Mouse (Mus musculus) left cerebral cortex, postnatal 14 days (tissue): ENCODE measurements at regions not wholly inside any gene's neighbourhood (a gene's known extent, or its start where the extent isn't known, plus 50 kb on each side); places are given as distances from the start of the nearest gene placed in this dataset.

Experiments used
- DNase-seq, 2 experiments: peaks; one replicate each; pipeline ENCODE4 v3.0.0; 2021 to 2022; ENCODE audit warnings: low spot score in 2 of 2, mixed read lengths in 1 of 2
- intact Hi-C: fragments of 180-260 bp; cut with DNase I; formaldehyde crosslinking; loops from one replicate; pipeline ENCODE4 v1.15.1; 2025

DNA sequence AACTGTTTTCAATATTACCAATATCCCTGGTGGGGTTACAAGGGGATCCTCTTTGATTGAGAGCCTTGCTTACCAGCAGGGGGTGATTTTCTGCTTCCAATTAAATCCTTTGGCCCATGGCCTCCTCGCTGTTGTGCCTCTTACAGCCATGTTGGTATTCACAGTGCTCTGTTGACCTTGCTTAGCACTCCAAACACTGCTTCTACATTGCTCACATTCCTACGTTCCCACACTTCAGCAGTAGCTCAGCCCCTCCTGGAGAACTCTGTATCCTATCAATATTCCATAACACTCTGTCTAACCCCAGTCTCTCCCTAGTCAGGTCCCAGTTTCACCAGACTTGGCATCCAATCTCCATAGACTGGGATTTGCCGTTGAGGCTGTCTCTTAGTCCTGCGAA is 169.1 kb downstream of the Tmx1 start:
- no peak for DNase-seq
- intact Hi-C loops = loop anchor here (5.0 to 10.0 kb wide), 2 partner anchors 125 to 203 kb away; partner anchors contain the start of gene Frmd6

DNA sequence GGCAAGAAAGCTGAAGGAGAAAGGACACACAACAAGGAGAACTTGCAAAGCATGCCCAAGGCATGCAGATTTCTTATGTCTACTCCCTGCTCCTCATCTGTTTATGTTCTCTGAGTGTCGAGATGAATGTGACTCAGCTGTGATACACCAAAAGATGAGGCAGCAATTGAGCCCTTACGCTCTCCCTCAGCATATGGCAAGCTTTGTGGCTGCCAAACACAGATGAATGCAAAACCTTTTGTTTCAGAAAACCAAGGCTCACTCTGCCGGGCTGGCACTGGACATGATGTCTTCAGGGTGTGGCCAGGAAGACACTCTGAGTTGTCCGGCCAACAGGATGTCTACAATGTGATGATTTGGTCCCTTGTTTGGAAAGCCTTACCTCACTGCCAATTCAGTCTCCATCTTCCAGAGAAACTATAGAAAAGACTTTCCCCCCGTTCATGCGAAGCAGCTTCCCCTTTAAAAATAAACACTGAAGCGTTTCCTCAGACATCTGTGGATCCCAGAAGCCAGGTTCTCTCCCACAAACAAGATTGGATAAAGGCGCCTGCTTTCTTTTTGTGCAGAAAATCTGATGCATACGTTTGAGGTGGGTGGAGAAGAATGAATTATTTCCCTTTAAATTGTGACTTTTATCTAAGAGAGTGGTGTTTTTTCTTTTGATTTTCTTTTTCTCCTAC is 171.5 kb downstream of the Tmx1 start:
- intact Hi-C loops = loop anchor here (5.0 to 10.0 kb wide), 2 partner anchors 127 to 200 kb away; partner anchors contain the start of gene Frmd6

DNA sequence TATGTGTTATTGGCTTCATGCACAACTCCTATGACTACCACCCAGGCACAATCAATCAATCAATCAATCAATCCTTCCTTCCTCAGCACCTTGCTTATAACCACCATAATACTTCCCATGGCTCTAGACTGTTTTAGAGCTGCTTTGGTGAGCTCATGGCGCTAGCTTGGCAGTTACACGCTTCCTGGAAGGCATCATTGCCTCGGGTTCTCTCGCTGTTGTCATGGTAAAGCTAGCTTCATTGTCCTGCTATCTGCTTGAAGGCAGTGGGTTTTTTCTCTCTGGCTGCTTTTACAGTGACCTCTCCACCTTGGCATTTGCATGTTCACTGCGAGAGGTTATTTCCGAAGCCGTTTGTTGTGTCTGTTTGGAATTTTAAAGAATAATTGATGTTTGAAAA is 174.7 kb downstream of the Tmx1 start:
- intact Hi-C loops = loop anchor here (10.0 kb wide), 1 partner anchor 197 kb away; the partner anchor contains the start of gene Frmd6
- DNase-seq = no peak

More for the DNA sequence above, 171.5 kb downstream of the Tmx1 start:
- peak; percentile 40 to 70 for DNase-seq

DNA sequence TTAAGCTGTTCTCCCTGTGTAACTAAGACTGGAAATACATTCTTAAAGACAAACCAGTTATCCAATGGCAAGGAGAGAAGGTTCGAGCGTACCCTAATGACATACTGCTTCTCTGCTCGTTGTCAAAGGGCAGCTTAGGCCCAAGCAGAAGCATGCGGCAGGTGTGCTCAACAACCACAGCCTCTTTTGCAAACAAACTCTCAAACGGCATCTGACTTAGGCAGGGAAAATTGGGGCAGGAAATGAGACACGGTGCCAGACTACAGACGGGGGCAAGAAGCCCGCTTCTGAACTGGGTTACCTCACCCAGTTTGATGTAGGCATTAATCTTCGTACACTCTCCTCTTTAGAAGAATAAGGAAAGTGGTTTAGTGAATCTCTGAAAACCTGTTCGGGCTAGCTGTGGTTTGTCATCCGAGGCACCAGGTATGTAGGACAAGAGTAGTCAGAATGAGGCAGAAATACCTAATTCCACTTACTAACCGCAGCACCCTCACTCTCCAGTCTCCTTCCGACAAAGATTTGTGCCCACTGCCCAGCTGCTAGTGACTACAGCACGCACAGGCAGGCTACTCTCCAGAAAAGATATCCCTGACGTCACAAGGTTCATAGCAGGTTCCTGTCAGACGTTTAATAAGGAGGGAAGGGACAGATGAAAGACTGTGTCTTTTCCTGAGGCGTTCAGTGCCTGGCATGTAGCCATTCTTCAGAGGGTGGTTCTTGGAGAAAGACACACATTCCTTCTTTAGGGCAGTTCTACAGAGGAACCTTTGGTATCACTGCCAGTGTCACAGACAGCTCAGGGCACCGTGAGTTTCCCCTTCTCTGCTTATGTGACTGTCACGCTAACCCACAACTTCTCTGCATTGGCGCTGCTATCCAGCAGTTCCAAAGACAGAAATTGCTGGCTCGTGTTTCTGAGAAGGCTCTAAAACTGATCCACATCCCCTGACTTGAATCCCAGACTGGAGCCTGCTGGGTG is 175.8 kb downstream of the Tmx1 start:
- DNase-seq = peak in 1 of 2 experiments; percentile 63

DNA sequence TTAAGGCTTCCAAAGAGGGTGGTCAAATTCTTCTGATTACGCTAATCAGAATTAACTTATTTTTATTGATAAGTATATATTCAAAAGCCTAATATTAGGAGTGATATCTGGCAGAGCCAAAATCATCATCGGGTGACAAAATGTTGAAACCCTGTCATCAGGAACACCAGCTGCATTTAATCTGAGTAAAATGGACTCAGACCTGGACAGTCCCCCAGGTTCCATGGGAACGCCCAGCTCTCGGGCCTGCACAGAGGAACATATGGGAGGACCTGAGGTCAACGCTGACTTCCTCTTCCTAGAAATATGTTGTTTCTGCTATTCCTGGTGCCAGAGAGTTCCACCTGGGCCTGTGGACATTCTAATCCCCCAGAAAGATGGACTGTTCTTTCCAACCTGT is 176.5 kb downstream of the Tmx1 start:
- no peak for DNase-seq
- intact Hi-C loops = loop anchor here (10.0 kb wide), 1 partner anchor 195 kb away; the partner anchor contains the start of gene Frmd6

More for the DNA sequence above, 175.8 kb downstream of the Tmx1 start:
- intact Hi-C loops = loop anchor here (10.0 kb wide), 1 partner anchor 196 kb away; the partner anchor contains the start of gene Frmd6

DNA sequence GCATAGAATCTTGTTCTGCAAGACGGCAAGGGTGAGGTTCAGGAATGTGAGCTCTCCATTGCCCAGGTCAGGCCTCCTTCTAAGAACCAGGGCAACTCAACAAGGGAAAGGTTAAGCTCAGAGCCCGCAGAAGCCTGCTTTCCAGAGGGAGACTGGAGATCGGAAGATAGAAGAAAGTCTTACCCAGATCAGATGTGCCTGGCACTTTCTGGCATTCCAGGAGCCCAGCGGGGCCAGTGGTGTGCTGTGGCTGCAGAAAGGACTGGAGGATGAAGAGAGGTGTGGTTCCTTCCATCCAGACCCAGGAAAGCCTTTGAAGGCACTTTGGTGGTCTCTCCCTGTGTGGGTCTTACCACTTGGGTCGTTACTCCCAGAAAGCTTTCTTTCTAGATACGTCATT is 178.4 kb downstream of the Tmx1 start:
- DNase-seq = no peak
- intact Hi-C loops = no loop called here

DNA sequence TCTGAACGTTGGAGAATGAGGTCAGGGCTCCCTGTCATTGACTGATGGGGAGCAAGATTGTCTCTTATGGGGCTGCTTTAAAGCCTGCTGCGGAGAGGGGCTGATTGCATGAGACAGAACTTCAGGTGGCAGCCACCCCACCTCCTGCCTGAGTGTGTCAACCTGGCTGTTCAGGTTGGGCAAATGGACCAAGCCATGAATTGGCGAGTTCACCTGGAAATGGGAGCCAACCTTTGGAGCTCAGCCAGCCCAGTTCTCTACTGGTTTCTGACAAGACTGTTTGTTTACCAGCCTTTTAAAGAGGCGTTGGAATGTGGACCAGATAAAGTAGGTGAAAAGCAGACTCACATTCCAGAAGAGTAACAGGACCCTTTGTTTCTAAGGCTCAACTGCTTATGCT is 180.3 kb downstream of the Tmx1 start:
- intact Hi-C loops = no loop called here

DNA sequence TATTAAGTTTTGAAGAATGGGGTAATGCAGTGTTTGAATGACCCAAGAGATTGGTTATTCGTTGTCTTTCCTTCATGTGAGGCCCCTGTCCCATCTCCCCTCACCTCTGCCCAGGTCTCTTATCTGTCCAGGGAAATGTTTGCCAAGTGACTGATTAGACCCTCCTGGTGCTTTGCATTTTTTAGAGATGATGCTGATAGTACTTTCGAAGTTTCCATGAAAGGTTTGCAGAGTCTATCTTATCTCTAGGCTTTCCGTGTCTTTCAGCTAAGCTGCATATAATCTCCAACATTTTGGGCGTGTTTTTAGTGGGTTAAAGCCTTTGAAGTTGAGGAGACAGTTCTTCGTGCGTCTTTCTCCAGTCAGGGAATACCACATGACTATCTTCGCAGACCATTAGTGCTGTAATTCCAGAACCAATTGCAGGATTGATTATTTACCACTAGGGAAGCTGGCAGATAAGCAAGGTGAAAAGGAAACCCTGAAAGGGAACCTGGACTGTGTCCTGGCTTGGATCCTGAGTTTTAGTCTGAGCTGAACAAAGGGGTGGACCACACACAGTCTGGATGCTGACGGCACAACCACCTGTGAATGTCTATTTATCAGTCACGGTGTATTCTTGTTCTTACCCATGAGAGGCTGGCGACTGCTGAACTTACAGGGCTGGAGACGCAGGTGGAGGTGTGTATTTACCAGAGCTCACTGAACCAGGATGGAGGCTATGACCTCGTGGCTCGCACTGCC is 180.9 kb downstream of the Tmx1 start:
- DNase-seq = no peak
- intact Hi-C loops = no loop called here

More for the DNA sequence above, 180.3 kb downstream of the Tmx1 start:
- no peak for DNase-seq

DNA sequence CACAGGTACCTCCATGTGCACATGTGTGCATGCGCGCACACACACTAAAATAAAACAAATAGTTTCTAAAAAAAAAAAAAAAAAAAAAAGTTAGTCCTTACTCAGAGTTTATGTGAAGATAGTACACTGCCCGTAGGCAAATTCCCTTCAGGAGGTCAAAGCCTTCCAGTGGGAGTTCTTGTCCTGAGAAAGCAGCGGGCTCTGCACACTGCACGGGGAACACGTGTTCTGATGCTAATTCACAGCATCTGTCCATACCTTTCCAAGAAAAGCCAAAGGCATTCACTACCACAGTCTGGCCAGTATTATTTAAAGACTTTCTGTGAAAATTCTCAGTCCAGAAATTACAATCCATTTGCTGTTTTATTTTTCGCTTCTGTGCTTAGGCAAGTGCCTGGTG is 183.1 kb downstream of the Tmx1 start:
- DNase-seq = no peak
- intact Hi-C loops = no loop called here

DNA sequence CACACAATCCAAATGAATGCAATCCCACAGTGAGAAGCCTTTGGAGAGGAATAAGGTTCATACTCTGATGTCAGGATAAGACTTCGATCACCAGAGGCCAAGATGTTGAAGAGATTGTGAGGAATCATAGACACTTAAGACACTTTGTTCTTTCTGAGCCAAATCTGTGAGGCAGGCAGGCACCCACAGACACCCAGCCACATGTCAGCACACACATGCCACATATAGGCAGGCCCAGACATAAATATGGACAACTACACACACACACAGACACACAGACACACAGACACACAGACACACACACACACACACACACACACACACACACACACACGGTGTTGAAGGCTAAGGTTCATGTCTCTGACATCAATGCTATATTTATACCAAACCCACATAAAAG is 185.1 kb upstream of the Frmd6 start:
- no peak for DNase-seq
- intact Hi-C loops = no loop called here

DNA sequence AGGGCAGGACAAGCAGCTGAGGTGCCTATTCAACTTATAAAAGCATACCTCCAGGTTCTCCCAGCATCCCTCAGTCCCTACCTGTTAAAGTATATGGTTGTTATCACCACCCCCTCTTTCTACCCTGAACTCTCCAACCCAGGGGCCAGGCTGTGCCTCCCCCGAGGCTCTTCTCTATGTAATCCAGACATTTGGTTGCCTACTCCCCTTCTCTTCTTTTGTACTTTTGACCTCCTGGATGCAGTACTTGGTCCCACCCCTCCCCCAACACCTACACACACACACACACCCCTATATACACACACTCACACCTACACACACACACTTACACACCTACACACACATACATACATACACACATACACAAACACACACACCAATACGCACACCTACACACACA is 180.4 kb upstream of the Frmd6 start:
- no peak for DNase-seq
- intact Hi-C loops = no loop called here

DNA sequence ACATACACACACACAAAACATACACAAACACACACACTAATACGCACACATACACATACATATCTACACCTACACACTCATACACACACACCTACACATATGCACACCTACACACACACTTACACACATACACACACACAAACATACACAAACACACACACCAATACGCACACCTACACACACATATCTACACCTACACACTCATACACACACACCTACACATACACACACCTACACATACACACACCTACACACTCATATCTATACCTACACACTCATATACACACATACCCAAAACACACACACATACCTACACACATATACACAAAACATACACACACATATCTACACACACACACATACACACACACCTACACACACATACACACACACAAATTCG is 179.9 kb upstream of the Frmd6 start:
- intact Hi-C loops = no loop called here
- no peak for DNase-seq

DNA sequence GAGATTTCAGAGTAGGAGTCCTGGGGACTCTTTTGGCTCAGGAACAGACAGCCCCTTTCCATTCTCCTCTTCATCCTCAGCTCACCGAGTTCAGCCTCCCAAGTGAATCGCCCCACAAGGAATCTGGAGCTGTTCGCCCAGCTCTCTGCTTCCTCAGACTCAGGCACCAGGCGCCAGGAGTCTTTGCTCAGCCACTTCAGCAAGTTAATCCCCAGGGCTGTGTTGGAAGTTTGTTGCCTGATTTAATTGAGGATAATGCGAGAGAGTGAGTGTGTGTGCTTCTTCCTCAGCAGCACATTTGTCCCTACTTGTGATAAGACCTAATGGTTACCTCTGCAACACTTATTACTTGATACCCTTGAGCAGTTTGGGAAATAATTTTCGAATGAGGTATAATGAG is 177.8 kb upstream of the Frmd6 start:
- intact Hi-C loops = no loop called here
- DNase-seq = no peak

DNA sequence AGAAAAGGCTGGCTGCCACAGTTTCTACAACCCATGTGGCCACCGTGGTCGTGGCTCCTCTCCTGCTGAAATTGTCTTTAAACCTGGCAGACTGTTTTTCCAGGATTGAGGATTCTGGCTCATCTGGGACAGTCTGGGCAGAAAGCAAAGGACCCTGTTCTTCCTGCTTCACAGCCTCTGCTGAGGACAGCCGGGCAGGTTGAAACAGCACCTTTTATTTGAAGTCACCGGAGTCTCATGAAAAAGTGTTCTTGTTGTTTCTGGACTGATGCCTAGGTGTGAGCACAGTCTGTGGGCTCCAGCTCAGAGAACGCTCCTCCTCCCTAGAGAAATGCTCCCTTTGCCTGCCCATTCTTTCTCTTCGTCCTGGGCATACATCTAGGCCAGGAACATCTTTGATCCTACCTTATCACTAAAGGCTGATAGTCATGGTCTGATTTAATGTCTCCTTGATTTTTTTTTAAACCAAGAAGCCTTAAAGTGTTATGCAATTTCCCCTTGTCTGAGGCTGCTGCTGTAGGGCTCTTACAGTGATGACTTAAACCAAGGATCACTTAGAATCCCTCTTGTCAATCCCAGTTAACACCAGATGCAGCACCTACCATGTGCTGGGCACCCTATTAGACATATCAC is 177.0 kb upstream of the Frmd6 start:
- no peak for DNase-seq
- intact Hi-C loops = no loop called here

DNA sequence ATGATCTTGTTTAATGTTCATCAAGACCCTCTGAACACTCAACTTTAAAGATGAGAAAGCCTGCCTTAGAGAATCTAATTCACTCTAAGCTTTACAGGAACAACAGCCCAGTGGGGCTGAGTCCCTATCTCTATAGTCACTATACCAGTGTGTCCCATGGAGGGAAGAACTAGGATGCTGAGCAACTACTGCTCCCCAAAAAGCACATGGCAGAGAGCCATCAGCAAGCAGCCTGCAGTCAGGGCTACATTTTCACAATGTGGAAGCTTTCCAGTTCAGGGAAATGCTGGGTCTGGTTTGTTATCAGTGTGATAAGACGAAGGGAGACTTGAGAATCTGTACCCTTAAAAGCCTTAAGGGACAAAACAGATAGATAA is 176.5 kb upstream of the Frmd6 start:
- intact Hi-C loops = no loop called here
- no peak for DNase-seq

DNA sequence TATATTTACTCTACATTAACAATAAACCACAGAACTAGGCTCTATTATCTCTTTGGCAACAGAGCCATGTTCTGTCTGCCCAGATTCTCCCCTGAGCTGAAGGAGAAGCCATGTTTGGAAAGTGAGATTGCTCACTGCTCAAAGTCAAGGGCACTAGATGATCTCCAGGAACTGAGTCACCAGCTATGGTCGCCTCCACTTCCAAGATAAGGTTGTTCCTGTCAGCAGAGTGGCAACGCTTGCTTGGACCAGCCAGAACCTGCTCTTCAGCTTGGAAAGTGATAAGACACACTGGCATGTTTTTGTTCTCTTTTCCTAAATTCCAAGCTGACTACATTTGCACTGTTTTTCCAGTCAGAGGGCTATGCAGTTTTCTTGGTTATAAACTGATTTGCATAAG is 175.6 kb upstream of the Frmd6 start:
- intact Hi-C loops = no loop called here
- DNase-seq = no peak

DNA sequence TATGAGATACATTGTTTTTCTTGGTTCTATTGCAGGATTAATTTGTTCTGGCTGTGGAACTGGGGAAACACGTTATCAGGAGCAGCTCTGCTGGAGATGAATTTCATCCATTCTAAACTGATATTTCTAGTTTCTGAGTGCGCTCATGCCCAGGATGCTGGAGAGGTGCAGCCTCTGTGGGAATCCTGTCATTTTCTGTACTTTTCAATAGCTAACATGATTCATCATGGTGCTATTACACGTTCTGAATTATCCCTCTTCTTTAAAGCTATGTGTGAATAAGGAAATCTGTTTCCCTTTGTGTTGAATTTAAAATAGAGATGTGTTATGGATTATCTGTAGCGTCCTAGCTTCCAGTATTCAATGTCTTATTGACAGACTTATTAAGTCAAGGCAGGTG is 174.8 kb upstream of the Frmd6 start:
- intact Hi-C loops = no loop called here
- DNase-seq = no peak

DNA sequence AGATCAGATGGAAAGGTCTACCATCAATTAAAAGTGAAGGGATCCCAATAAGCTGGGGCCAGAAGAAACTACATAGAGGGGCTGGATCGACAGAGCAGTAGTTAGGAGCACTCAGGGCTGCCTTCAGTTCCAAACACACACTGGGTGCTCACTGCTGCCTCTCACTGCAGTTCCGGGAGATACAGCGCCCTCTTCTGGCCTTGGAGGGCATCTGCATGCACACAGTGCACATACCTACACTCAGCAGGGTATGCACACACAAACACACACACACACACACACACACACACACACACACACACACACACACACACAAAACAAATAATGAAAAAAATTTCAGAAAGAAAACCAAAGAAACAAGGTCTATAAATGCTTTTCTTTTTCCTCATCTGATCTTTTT is 172.6 kb upstream of the Frmd6 start:
- no peak for DNase-seq
- intact Hi-C loops = no loop called here

DNA sequence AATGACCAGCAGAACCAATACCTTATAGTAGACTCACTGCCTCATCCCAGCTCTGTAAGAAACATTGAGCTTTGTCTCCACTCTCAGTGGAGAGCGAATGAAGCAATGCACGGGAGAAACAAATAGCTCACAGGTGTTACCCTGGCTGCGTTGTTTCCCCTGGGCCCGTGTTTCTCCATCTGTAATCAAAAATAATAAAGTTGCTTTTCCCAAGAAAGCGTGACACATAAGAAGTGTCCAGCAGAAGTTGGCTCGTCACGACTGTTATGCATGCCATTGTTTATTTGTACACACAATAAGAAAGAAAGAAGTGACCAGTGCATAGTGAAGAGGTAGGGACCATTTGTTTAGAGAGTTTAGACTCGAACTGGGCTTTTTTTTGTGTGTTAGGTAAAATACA is 171.3 kb upstream of the Frmd6 start:
- intact Hi-C loops = no loop called here
- no peak for DNase-seq
